Mouse (Mus musculus) kidney, postnatal 4 days (tissue): Measurements from ENCODE around the gene Arl14.

Experiments used
- DNase-seq, 2 experiments: peaks; one replicate each; pipeline ENCODE4 v3.0.0; 2021; ENCODE audit warnings: mixed read lengths in 2 of 2

The Arl14 gene

GRCm38 (mm10) chr3:69221806-69222501 lies at the start of gene Arl14:
Arl14 (plus strand) TSS chr3:69222419.
- DNase-seq = no peak

GRCm38 (mm10) chr3:69175229-69175628 lies 47.0 kb upstream of the Arl14 start:
- DNase-seq = no peak

- peak in 1 of 2 experiments; percentile 6 for DNase-seq
These were observed 44.9 kb upstream of the Arl14 start for GRCm38 (mm10) chr3:69177168-69177797.

GRCm38 (mm10) chr3:69177914-69178313 lies 44.3 kb upstream of the Arl14 start:
- no peak for DNase-seq

- no peak for DNase-seq
These were observed 43.7 kb upstream of the Arl14 start for GRCm38 (mm10) chr3:69178365-69179004.

GRCm38 (mm10) chr3:69181531-69181930 lies 40.7 kb upstream of the Arl14 start:
- no peak for DNase-seq

- no peak for DNase-seq
These were observed 40.0 kb upstream of the Arl14 start for GRCm38 (mm10) chr3:69182225-69182624.

- no peak for DNase-seq
These were observed 37.0 kb upstream of the Arl14 start for GRCm38 (mm10) chr3:69185244-69185643.

GRCm38 (mm10) chr3:69186031-69186430 lies 36.2 kb upstream of the Arl14 start:
- DNase-seq = no peak

GRCm38 (mm10) chr3:69186643-69187042 lies 35.6 kb upstream of the Arl14 start:
- DNase-seq = no peak

- DNase-seq = no peak
These were observed 29.2 kb upstream of the Arl14 start for GRCm38 (mm10) chr3:69192995-69193394.

GRCm38 (mm10) chr3:69194496-69194895 lies 27.7 kb upstream of the Arl14 start:
- DNase-seq = no peak

GRCm38 (mm10) chr3:69195251-69195650 lies 27.0 kb upstream of the Arl14 start:
- DNase-seq = no peak

GRCm38 (mm10) chr3:69198098-69198497 lies 24.1 kb upstream of the Arl14 start:
- peak; percentile 20 to 36 for DNase-seq

GRCm38 (mm10) chr3:69200251-69200650 lies 22.0 kb upstream of the Arl14 start:
- DNase-seq = no peak

- no peak for DNase-seq
These were observed 21.0 kb upstream of the Arl14 start for GRCm38 (mm10) chr3:69201206-69201605.

- DNase-seq = no peak
These were observed 19.3 kb upstream of the Arl14 start for GRCm38 (mm10) chr3:69202876-69203275.

GRCm38 (mm10) chr3:69205266-69206054 lies 16.8 kb upstream of the Arl14 start:
- peak; percentile 8 to 34 for DNase-seq

GRCm38 (mm10) chr3:69206193-69206893 lies 15.9 kb upstream of the Arl14 start:
- DNase-seq = no peak

GRCm38 (mm10) chr3:69208441-69209309 lies 13.5 kb upstream of the Arl14 start:
- peak; percentile 25 to 43 for DNase-seq

- no peak for DNase-seq
These were observed 10.0 kb upstream of the Arl14 start for GRCm38 (mm10) chr3:69212246-69212645.

- no peak for DNase-seq
These were observed 8.8 kb upstream of the Arl14 start for GRCm38 (mm10) chr3:69213465-69213864.
